Mouse (Mus musculus): Measurements from ENCODE around the gene A730071L15Rik.

The A730071L15Rik gene

GRCm38 (mm10) chr11:6200570-6200969 is 741 bp downstream of the A730071L15Rik start:
- Histone ChIP-seq H3K27me3 (ENCODE audit: control insufficient read depth, insufficient read depth, low read length, poor library complexity, severe bottlenecking) (no peaks in the 10 kb centered on the region), H3K36me3 (ENCODE audit: control insufficient read depth, insufficient read depth, low read length, poor library complexity, severe bottlenecking) (no peaks in the 10 kb centered on the region)
- DNase-seq (ENCODE audit: low read depth, low spot score), result no peak

- DNase-seq (ENCODE audit: low read depth, low spot score), result no peak
- no peaks in the 10 kb centered on the region for H3K36me3 ChIP-seq (ENCODE audit: control insufficient read depth, insufficient read depth, low read length, poor library complexity, severe bottlenecking)
- H3K27me3 ChIP-seq (ENCODE audit: control insufficient read depth, insufficient read depth, low read length, poor library complexity, severe bottlenecking), result no peaks in the 10 kb centered on the region
Observed at GRCm38 (mm10) chr11:6207090-6207489, 7.3 kb downstream of the A730071L15Rik start.

- DNase-seq (ENCODE audit: low read depth, low spot score), result no peak
- no peaks in the 10 kb centered on the region for H3K36me3 ChIP-seq (ENCODE audit: control insufficient read depth, insufficient read depth, low read length, poor library complexity, severe bottlenecking)
- H3K27me3 ChIP-seq (ENCODE audit: control insufficient read depth, insufficient read depth, low read length, poor library complexity, severe bottlenecking), result no peaks in the 10 kb centered on the region
Observed at GRCm38 (mm10) chr11:6208158-6208557, 8.3 kb downstream of the A730071L15Rik start.

GRCm38 (mm10) chr11:6216834-6217233 is 17.0 kb downstream of the A730071L15Rik start:
- Histone ChIP-seq H3K27me3 (ENCODE audit: control insufficient read depth, insufficient read depth, low read length, poor library complexity, severe bottlenecking) (no peaks in the 10 kb centered on the region), H3K36me3 (ENCODE audit: control insufficient read depth, insufficient read depth, low read length, poor library complexity, severe bottlenecking) (no peaks in the 10 kb centered on the region)
- DNase-seq (ENCODE audit: low read depth, low spot score), result no peak

GRCm38 (mm10) chr11:6218189-6218896 is 18.5 kb downstream of the A730071L15Rik start:
- Histone ChIP-seq H3K27me3 (ENCODE audit: control insufficient read depth, insufficient read depth, low read length, poor library complexity, severe bottlenecking) (no peaks in the 10 kb centered on the region), H3K36me3 (ENCODE audit: control insufficient read depth, insufficient read depth, low read length, poor library complexity, severe bottlenecking) (no peaks in the 10 kb centered on the region)
- DNase-seq (ENCODE audit: low read depth, low spot score), result no peak

GRCm38 (mm10) chr11:6219967-6220366 is 20.1 kb downstream of the A730071L15Rik start:
- Histone ChIP-seq H3K27me3 (ENCODE audit: control insufficient read depth, insufficient read depth, low read length, poor library complexity, severe bottlenecking) (no peaks in the 10 kb centered on the region), H3K36me3 (ENCODE audit: control insufficient read depth, insufficient read depth, low read length, poor library complexity, severe bottlenecking) (no peaks in the 10 kb centered on the region)
- DNase-seq (ENCODE audit: low read depth, low spot score), result no peak

GRCm38 (mm10) chr11:6222187-6222586 is 22.4 kb downstream of the A730071L15Rik start:
- no peak for DNase-seq (ENCODE audit: low read depth, low spot score)
- Histone ChIP-seq H3K27me3 (ENCODE audit: control insufficient read depth, insufficient read depth, low read length, poor library complexity, severe bottlenecking) (no peaks in the 10 kb centered on the region), H3K36me3 (ENCODE audit: control insufficient read depth, insufficient read depth, low read length, poor library complexity, severe bottlenecking) (no peaks in the 10 kb centered on the region)

- H3K27me3 ChIP-seq (ENCODE audit: control insufficient read depth, insufficient read depth, low read length, poor library complexity, severe bottlenecking), result no peaks in the 10 kb centered on the region
- no peak for DNase-seq (ENCODE audit: low read depth, low spot score)
- no peaks in the 10 kb centered on the region for H3K36me3 ChIP-seq (ENCODE audit: control insufficient read depth, insufficient read depth, low read length, poor library complexity, severe bottlenecking)
Observed at GRCm38 (mm10) chr11:6224541-6225229, 24.9 kb downstream of the A730071L15Rik start.

GRCm38 (mm10) chr11:6230012-6230411 is 30.2 kb downstream of the A730071L15Rik start, which contains the start of gene Npc1l1:
Gene Npc1l1, minus strand, starts transcription at chr11:6230143.
- H3K36me3 ChIP-seq (ENCODE audit: control insufficient read depth, insufficient read depth, low read length, poor library complexity, severe bottlenecking), result no peaks in the 10 kb centered on the region
- no peak for DNase-seq (ENCODE audit: low read depth, low spot score)

GRCm38 (mm10) chr11:6233025-6233424 is 33.2 kb downstream of the A730071L15Rik start:
- Histone ChIP-seq H3K27me3 (ENCODE audit: control insufficient read depth, insufficient read depth, low read length, poor library complexity, severe bottlenecking) (no peaks in the 10 kb centered on the region), H3K36me3 (ENCODE audit: control insufficient read depth, insufficient read depth, low read length, poor library complexity, severe bottlenecking) (no peaks in the 10 kb centered on the region)
- no peak for DNase-seq (ENCODE audit: low read depth, low spot score)

More at GRCm38 (mm10) chr11:6230012-6230411, 30.2 kb downstream of the A730071L15Rik start, which contains the start of gene Npc1l1:
- H3K27me3 ChIP-seq (ENCODE audit: control insufficient read depth, insufficient read depth, low read length, poor library complexity, severe bottlenecking), result no peaks in the 10 kb centered on the region

- no peaks in the 10 kb centered on the region; the same call in 1 of the 2 replicates for H3K27me3 ChIP-seq (ENCODE audit: control insufficient read depth, insufficient read depth, low read length, poor library complexity, severe bottlenecking)
- DNase-seq (ENCODE audit: low read depth, low spot score), result no peak
- H3K36me3 ChIP-seq (ENCODE audit: control insufficient read depth, insufficient read depth, low read length, poor library complexity, severe bottlenecking), result no peaks in the 10 kb centered on the region
Observed at GRCm38 (mm10) chr11:6244707-6245106, 44.9 kb downstream of the A730071L15Rik start.

Data from splenic B cell, adult 2 months (primary cell).